Mouse (Mus musculus) thymus, adult 2 months (tissue): ENCODE data around the gene Snai1. TPM values are rescaled to one million over a fixed set of nuclear protein-coding genes. Genes with fewer than 3 reads are reported as not detected.

Source experiments
- DNase-seq: peaks from one replicate; pipeline ENCODE4 v3.0.0; 2021
- H3K27ac ChIP-seq: fragments of 200-500 bp; 2 replicates; pipeline ENCODE4 v1.5.1; 2012; ENCODE audit warnings: low read length, control low read depth; ENCODE audit not compliant: control insufficient read depth, insufficient read depth
- H3K27me3 ChIP-seq: fragments of 200-500 bp; 2 replicates; pipeline ENCODE4 v1.6.1; 2012; ENCODE audit warnings: mild to moderate bottlenecking, low read length, moderate library complexity, mixed read lengths; ENCODE audit not compliant: control insufficient read depth, insufficient read depth
- H3K36me3 ChIP-seq: fragments of 200-500 bp; 2 replicates; pipeline ENCODE4 v1.6.1; 2012; ENCODE audit warnings: mild to moderate bottlenecking, low read length, moderate library complexity; ENCODE audit not compliant: control insufficient read depth, insufficient read depth
- H3K4me1 ChIP-seq: fragments of 200-500 bp; replicated peaks from 2 replicates; pipeline ENCODE4 v1.6.1; 2012; ENCODE audit warnings: low read length; ENCODE audit not compliant: control insufficient read depth, insufficient read depth
- H3K4me3 ChIP-seq: fragments of 200-500 bp; 2 replicates; pipeline ENCODE4 v1.5.1; 2012; ENCODE audit warnings: mild to moderate bottlenecking, low read length, control low read depth, moderate library complexity; ENCODE audit not compliant: control insufficient read depth, insufficient read depth
- CTCF ChIP-seq: fragments of 200-500 bp; IDR thresholded peaks from 2 replicates; pipeline ENCODE4 v1.5.1; 2012; ENCODE audit warnings: mild to moderate bottlenecking, control low read depth, low read length, moderate library complexity, borderline replicate concordance; ENCODE audit not compliant: control insufficient read depth, poor library complexity, insufficient read depth; ENCODE audit errors: extremely low read depth
- POLR2A ChIP-seq: fragments of 200-500 bp; IDR thresholded peaks from 2 replicates; pipeline ENCODE4 v1.6.1; 2012; ENCODE audit warnings: mild to moderate bottlenecking, low read length, control low read depth, moderate library complexity; ENCODE audit not compliant: control insufficient read depth, poor library complexity, insufficient read depth; ENCODE audit errors: extremely low read depth
- WGBS: fragments of 180-500 bp; shearing (Covaris S2); methylation state at CpG from one replicate; pipeline ENCODE4 v1.1.7; 2018; 5-methylcytosine and 5-hydroxymethylcytosine counted together
- polyA plus RNA-seq: library from polyadenylated mRNA; depleted of rRNA; stranded (reverse); fragments of >200 nt; gene quantifications from 2 replicates; pipeline ENCODE4 v1.2.3, GENCODE M21; 2012; rRNA removed

Gene Snai1
- polyA plus RNA-seq: 10.6 and 10.7 TPM in 2 replicates

DNA sequence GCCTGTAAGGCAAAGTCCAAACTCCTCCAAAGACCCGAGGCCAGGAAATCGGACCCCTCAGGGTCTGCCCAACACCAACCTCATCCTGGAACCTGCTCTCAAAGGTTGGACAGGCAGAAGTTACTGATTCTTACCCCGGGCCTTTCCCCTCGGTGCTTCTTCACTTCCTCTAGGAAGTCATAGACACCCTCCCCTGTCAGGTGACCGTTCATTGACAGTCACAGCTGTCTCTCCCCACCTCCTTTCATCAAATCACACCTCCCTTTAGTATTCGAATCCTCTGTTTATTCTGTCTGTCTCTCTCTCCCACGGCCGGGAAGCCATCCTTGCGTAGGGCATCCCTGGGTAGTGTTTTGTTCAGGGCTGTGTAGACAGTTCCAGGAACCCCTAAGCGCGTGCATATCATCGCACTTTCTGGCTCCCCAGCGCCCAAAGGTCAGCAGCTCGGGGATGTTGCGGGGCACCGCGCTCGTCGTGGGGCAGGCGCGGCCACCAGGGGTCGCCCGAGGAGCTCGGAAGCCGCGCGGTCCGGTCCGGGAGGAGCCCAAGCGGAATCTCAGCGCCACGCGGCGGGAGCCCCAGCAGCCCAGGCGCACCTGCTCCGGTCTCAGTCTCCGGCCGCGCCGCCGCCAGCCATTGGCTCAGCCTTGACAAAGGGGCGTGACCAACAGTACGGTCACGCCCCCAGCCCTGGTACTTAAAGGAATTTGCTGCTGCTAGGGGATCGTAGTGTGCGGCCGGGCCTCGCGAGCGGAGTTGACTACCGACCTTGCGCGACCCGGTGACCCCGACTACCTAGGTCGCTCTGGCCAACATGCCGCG, at the start of gene Snai1:
Snai1 (plus strand) TSS at position 720 of the 822 bp plus-strand sequence.
- no peaks in the 10 kb centered on the region for H3K36me3 ChIP-seq
- no peaks in the 10 kb centered on the region for H3K27me3 ChIP-seq
- under 1% methylated on average over 58 of the region's 58 CpGs for WGBS
- peaks cover 39% of the 10 kb centered on the region for H3K4me1 ChIP-seq
- peak; percentile 87 for DNase-seq
- H3K27ac ChIP-seq: peak within 1 kb of the TSS; percentile 18; the same call in 1 of the 2 replicates
- peak within 1 kb of the TSS; percentile 46 for H3K4me3 ChIP-seq
- TF ChIP-seq CTCF: peak; percentile 97
- peak; percentile 64 for TF ChIP-seq POLR2A

DNA sequence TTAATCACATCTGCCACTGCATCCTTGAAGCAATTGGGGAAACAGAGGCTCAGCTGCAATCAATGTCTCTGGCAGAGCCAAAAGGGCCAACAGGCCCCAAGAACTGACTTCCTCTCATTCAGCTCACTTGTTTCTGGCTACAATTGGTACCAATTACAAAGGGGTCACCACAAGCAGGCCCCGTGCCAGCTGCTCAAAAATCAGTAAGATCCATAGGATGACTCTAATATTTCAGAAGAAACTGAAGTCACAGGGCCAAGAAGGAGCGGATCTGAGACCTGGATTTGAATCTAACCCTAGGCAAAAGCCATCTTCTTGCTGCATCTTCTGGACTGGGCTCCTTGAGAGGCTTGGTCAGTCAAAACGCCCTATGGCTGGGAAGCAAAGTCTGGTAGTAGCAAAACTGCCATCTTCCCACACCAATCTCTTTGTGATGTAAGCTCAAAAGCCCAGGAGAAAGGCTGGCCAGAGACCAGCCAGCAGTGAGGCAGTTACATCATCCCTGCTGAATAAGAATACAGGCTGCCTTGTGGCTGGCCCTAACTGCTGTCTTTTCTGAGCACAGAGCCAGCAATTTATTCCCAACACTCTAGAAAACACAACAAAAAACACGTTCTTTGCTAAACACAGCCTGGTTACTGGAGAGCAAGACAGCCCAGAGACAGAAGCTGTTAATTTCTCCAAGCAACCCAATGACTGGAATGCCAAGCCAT, 47.0 kb upstream of the Snai1 start:
- H3K36me3 ChIP-seq: no peaks in the 10 kb centered on the region
- peaks cover 24% of the 10 kb centered on the region for H3K4me1 ChIP-seq
- no peak overlapping the region for H3K4me3 ChIP-seq
- no peak for DNase-seq
- no peaks in the 10 kb centered on the region for H3K27me3 ChIP-seq
- TF ChIP-seq CTCF (no peak), POLR2A (no peak)
- 90% methylated on average over 4 of the region's 4 CpGs for WGBS
- H3K27ac ChIP-seq: no peak overlapping the region

DNA sequence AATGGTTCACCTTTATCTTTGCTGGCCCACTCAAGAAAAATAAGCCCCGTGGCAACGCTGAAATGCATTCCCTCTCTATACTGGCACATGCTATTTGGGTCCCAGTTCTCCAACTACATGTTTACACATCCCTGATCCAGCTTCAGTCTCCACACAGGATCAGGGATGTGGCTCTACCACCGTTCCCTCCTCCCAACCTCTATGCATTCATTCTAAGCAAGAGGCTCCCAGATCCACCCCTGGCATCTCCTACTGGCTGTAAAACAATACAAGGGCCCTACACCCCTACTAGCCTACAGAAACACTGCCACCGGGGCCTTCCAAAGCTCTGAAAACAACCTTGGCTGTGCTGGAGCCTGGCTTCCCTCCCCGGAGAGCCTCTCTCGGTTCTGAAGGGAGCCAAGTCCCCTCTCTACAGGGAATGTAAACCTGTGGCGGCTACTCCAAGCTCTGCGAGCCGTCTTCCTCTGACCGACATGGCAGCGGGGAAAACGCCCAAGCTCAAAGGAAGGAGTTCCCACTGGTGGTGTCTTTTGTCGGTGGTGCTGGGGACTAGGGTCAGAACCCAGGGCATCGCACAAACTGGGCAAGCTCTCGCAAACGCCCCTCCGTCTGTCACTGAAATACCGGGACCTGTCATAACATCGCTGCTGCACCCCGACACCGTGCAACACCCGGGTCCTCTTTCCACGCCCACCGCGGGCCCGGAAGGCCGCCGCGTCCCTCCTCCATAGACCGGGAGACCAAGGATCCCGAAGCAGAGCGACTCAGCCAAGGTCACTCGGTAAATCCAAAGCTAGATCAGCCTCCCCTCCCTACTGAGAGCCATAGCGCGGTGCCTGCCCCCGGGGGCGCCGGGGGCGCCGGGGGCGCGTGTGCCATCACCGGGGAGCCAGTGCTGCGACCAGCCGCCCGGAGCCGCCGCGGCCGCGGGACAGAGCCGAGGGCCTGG, 46.0 kb upstream of the Snai1 start, which contains the start of gene Rnf114:
Rnf114 (plus strand) TSS at position 889 of the 952 bp plus-strand sequence.
- Histone ChIP-seq H3K36me3 (no peaks in the 10 kb centered on the region), H3K4me3 (peak within 1 kb of the TSS; percentile 62), H3K27me3 (no peaks in the 10 kb centered on the region), H3K4me1 (peaks cover 20% of the 10 kb centered on the region), H3K27ac (peak within 1 kb of the TSS; percentile 35)
- 5% methylated on average over 50 of the region's 52 CpGs for WGBS
- DNase-seq: peak; percentile 52
- no peak for TF ChIP-seq CTCF
- no peak for TF ChIP-seq POLR2A

DNA sequence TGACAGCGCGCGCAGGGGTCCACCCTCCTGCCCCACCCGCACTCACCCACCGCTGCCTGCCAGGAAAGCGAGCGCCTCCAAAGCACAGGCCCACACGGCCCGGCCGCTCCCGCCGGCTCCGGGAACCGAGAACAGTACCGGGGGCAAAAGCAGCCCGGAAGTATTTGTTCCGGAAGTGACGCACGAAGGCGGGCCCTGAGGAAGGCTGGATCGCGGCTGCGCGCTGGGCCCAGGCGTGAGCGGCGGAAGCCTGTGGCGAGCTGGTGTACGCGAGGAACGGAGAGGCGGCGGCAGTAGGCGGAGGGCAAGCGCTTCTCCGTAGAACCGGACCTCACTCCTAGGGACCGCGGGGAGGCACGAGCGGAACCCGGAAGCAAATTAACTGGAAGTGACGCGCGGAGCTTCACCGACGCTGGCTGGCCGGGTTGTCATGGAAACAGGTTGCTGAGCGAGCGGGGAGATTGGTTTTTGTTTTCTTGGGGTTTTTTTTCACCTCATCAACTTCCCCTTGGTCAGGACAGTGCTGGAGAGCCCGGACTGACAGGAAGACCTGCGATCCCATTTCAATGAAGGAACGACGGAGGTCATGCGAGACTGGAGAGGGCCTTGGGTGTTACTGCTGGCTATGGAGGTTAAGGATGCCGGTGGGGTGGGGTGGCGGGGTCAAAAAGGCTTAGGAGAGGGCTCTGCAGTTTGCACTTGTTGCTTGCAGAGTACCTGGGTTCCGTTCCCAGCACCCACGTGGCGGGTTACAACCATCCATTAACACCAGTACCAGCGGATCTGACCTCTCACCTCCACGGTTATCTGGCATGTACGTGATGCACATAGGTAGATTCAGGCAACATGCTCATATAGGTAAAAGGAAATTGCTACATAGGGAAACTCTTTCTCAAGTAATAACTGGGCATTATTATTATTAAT, 45.0 kb upstream of the Snai1 start, which contains the start of gene Spata2:
Spata2 (minus strand) TSS at position 175 of the 924 bp plus-strand sequence.
- Histone ChIP-seq H3K4me3 (peak within 1 kb of the TSS; percentile 62), H3K4me1 (peaks cover 20% of the 10 kb centered on the region), H3K27me3 (no peaks in the 10 kb centered on the region), H3K27ac (peak within 1 kb of the TSS; percentile 35), H3K36me3 (no peaks in the 10 kb centered on the region)
- peak; percentile 58; the same call in 1 of the 2 replicates for TF ChIP-seq POLR2A
- TF ChIP-seq CTCF: peak; percentile 37; the same call in 1 of the 2 replicates
- WGBS: 3% methylated on average over 63 of the region's 63 CpGs
- DNase-seq: peak; percentile 94

DNA sequence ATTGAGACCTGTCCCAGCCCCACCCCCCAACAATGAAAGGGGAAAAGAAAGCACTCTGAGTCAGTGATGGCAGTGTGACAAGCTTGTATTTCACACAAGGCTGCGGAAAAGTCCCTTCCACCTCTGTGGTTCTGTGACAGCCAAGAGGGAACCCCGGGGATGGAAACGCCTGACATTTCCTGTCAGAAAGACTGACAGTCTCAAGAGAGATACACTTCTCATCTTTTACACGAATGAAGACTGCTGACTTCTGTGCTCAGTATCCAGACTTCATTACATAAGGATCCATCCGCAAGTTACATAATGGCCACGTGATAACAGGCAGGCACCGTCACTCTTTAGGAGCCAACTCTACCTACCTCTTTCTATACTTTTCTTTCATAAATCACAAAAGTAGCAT, 41.6 kb upstream of the Snai1 start:
- 53% methylated on average over 7 of the region's 7 CpGs for WGBS

More for the DNA sequence above, 41.6 kb upstream of the Snai1 start:
- no peak overlapping the region for H3K27ac ChIP-seq
- H3K36me3 ChIP-seq: no peaks in the 10 kb centered on the region
- peaks cover 12% of the 10 kb centered on the region for H3K4me1 ChIP-seq
- no peaks in the 10 kb centered on the region for H3K27me3 ChIP-seq
- no peak for TF ChIP-seq CTCF
- TF ChIP-seq POLR2A: no peak
- no peak overlapping the region for H3K4me3 ChIP-seq
- no peak for DNase-seq
